Mouse (Mus musculus) 3T3-L1 (cell line): ENCODE results near the gene Pde11a.

ENCODE experiments used
- DNase-seq: peaks from one replicate; pipeline ENCODE4 v3.0.0-alpha.2; 2015; ENCODE audit warnings: low read depth, low spot score

Pde11a gene

GRCm38 (mm10) chr2:76090506-76090905 lies 248.1 kb downstream of the Pde11a start:
- no peak for DNase-seq

DNA sequence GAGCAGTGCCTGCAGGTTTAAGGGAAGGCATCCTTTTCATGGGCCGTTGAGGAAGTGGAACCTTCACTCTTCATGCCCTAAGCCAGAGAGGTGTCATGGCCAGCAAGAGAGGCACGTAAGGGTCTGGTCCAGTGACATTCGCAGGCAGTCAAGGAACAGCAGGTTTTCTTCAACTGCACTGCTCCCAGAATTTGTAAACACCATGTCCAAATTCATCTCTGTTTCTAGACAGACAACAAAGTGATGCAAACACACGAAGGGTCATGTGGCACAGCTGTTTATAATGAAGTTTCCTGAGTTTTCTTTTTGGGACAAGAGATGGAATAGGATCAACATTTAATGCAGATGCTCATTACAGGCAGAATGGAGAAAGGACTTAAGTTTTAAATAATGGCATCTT lies 249.7 kb downstream of the Pde11a start:
- no peak for DNase-seq

DNA sequence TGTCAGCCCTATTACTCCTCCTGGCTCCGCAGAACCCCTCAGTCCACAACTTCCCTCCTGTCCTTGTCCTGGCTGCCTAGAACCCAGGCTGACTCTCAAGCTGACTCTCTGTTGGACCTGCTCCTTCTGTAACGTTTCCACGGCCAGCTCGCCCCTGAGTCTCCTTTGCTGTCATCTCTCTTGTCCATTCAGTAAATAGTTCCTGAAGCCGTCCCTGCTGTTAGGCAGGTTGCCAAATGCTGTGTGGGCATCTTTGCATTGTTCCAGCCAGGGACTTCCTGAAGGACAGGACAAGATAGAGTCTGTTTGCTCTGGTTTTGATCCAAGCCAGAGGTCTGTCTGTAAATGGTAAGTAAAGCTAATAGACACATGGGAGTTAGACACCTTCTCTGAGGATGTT lies 250.2 kb downstream of the Pde11a start:
- no peak for DNase-seq

- DNase-seq: no peak
Measured at GRCm38 (mm10) chr2:76087170-76087569, 251.4 kb downstream of the Pde11a start.

- no peak for DNase-seq
Measured at GRCm38 (mm10) chr2:76084982-76085381, 253.6 kb downstream of the Pde11a start.

DNA sequence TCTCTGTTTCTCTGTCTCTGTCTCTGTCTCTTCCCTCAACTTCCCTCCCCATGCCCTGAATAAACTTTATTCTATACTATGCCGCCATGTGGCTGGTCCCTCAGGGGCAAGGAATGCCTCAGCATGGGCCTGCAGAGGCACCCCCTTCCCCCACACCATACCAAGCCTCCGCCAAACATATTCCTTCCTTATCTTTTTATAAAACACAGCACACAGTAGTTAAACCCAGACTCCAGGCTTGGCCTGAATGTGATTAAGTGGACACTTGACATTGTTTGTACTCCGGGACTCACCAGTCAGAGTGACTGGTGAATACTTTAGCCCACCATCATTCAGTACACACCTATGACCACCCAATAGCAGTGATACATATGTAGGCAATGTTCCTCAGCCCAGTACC lies 254.7 kb downstream of the Pde11a start:
- no peak for DNase-seq

- no peak for DNase-seq
Measured at GRCm38 (mm10) chr2:76083396-76083795, 255.2 kb downstream of the Pde11a start.

DNA sequence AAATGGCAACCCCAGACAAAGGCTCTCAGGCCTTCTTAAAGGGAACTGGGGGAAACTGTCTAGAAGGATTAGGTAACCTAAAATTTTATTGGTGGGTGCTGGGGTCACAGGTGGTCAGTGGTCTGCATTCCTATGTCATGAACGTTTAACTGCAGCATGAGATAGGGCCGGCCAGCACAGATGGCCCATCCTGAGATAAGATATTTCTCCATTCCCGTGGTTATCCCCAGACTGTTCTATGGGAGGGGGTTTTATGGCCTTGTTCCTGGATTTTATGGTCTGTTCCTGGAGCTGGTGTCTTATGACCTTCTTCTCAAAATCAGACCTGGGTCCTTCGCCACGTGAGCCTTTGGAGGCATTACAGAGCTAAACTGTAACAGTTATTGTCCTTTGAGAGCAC lies 256.6 kb downstream of the Pde11a start:
- no peak for DNase-seq

- no peak for DNase-seq
Measured at GRCm38 (mm10) chr2:76080549-76080948, 258.0 kb downstream of the Pde11a start.

- no peak for DNase-seq
Measured at GRCm38 (mm10) chr2:76076838-76077237, 261.7 kb downstream of the Pde11a start.

- no peak for DNase-seq
Measured at GRCm38 (mm10) chr2:76076047-76076446, 262.5 kb downstream of the Pde11a start.

DNA sequence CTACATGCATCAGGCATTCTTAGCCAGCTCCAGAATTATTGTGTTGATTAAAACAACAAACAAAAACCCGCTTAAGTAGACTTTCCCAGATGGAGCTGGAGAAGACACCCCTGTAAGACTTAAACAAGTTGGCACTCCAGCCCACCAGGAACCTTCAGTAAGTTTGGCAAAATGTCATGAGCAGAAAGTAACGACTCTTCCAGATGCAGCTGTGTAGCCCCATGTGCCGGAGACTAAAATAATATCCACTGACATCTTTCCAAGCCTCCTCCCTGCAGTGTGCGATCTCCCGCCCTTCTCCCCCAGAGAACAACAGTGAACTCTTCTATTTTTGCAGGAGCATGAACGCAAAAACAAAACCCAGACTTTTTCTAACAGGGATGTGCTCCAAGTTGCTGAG lies 265.5 kb downstream of the Pde11a start:
- no peak for DNase-seq

- DNase-seq: peak; percentile 92
Measured at GRCm38 (mm10) chr2:76070432-76071306, 267.9 kb downstream of the Pde11a start.

DNA sequence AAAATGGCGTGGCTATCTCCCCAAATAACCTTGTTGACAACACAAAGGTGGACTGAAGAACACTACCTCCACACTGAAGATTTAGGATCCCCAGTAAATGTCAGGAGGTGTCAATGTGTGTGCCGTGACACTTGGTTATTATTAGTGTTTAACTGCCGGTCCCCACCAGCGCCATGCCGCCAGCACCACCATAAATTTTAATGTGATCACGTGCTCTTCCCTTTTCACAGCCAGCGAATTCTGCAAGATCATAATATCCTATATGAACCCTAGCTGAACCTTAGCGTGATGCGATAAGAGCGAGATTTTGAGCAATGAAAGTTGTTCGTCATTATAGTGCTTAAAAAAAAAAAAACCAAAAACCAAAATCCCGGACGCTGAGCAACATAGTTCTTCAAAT lies 269.3 kb downstream of the Pde11a start:
- DNase-seq: no peak

GRCm38 (mm10) chr2:76068155-76068554 lies 270.4 kb downstream of the Pde11a start:
- no peak for DNase-seq

GRCm38 (mm10) chr2:76067144-76067543 lies 271.4 kb downstream of the Pde11a start:
- peak; percentile 46 for DNase-seq

DNA sequence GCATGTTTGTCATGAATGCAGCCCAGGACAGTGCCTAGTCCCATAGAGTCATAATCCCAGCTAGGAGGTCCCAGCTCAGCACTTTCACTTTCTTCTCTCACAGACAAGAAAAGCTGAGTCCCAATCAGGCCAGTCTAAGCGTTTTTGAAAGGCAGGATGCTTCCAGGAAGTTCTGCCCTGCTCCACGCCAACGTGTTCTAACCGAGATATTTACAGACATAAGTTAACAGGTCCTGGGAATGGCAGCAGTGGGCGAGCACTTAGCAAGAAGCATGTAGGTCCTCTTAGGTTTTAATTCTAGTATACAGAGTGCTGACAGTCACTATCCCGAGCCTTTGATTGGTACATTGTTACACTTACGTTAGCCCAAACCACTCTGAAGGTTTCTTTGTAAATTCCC lies 273.3 kb downstream of the Pde11a start:
- DNase-seq: peak; percentile 10

DNA sequence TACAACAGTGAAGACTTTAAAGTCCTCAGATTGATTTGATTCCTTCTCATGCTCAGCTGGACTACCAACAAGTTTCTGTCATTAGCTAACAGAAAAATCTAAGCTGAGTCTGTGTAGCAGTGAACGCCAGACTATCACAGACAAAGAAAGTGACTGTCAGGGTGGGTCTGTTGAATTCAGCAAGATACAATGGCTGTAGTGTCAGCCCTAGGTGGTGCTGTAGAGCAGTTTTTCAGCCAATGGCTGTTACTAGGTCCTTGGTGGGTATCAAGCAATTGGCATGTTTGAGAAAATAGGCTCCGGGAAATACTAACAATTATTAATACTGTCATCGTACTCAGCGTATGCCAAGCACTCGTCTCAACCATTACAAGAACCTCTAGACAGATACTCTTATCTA lies 274.5 kb downstream of the Pde11a start:
- DNase-seq: peak; percentile 33

DNA sequence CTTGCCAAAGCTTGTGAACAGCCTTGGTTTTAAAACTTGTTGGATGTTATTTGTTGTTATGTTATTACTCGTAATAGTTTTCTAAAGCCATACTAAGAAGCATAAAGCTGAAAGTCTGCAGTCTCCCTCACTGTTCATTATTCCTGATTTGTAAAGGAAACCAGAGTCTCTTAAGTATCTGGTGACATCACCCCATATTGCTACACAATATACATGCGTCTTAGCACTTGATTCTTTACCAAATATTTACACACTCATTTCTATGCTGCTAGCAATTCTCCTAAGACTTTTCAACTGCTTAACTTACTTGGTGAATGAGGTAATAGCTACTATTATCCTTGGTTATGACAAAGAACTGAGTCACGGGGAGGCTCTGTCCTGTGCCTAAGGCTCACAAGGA lies 278.4 kb downstream of the Pde11a start:
- DNase-seq: peak; percentile 24

GRCm38 (mm10) chr2:76059595-76059994 lies 279.0 kb downstream of the Pde11a start:
- DNase-seq: no peak

- no peak for DNase-seq
Measured at GRCm38 (mm10) chr2:76058661-76059467, 279.7 kb downstream of the Pde11a start.

DNA sequence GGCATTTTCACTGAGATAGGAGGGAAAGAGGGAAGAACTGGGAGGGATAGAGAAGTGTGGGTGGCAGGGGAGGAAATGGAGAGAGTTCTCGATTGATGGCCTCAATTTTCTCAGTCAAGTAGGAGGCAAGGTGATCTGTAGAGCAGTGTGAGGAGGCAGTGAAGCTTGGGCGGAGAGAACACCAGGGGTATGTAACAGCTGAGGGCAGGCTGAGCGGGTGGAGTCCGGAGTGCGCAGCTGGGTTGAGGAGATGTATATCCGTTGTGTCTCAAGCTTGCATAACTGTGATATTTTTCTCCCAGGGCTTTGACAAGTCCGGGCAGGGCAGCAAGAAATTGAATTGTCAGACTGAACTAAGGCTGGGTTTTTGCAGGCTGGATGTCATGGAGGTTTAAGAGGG lies 281.0 kb downstream of the Pde11a start:
- no peak for DNase-seq
